Mouse (Mus musculus) lung, adult 2 months (tissue): Measurements from ENCODE around the gene Fkbp2.

Experiments
- CTCF ChIP-seq: fragments of 200-500 bp; IDR thresholded peaks from 2 replicates; pipeline ENCODE4 v1.5.1; 2011; ENCODE audit warnings: mild to moderate bottlenecking, low read length, control low read depth; ENCODE audit not compliant: insufficient read depth
- POLR2A ChIP-seq: fragments of 200-500 bp; IDR thresholded peaks from 2 replicates; pipeline ENCODE4 v1.6.1; 2011; ENCODE audit warnings: low read depth, mild to moderate bottlenecking, control low read depth, low read length, borderline replicate concordance; ENCODE audit errors: extremely low read depth

GRCm38 (mm10) chr19:6985951-6986708 lies 5.8 kb upstream of the Fkbp2 start:
- TF ChIP-seq POLR2A (no peak), CTCF (no peak)
